Mouse (Mus musculus) brain, embryonic 14.5 days (tissue): ENCODE data around the gene Ccdc158. TPM values are rescaled to one million over a fixed set of nuclear protein-coding genes. Genes with fewer than 3 reads are reported as not detected.
A peak's percentile ranks its signal among the peaks of the same experiment; 100 is the strongest.

Source experiments
- DNase-seq: peaks from one replicate; pipeline ENCODE4 v3.0.0-alpha.2; 2011; ENCODE audit warnings: low read depth
- CTCF ChIP-seq: fragments of 200-500 bp; IDR thresholded peaks from 2 replicates; pipeline ENCODE4 v1.5.1; 2012; ENCODE audit warnings: inconsistent platforms, mild to moderate bottlenecking, moderate library complexity, borderline replicate concordance; ENCODE audit not compliant: insufficient read depth, insufficient read length; ENCODE audit errors: extremely low read depth
- POLR2A ChIP-seq: fragments of 200-500 bp; IDR thresholded peaks from 2 replicates; pipeline ENCODE4 v1.6.1; 2012; ENCODE audit warnings: mild to moderate bottlenecking, inconsistent platforms, borderline replicate concordance; ENCODE audit not compliant: poor library complexity, insufficient read depth, insufficient read length, severe bottlenecking; ENCODE audit errors: extremely low read depth
- polyA plus RNA-seq: library from polyadenylated mRNA; depleted of rRNA; stranded (reverse); fragments of >200 nt; gene quantifications from 2 replicates; pipeline ENCODE4 v1.2.3, GENCODE M21; 2012

Ccdc158 gene
- polyA plus RNA-seq, 1 experiment = 0.83 TPM

- TF ChIP-seq CTCF (no peak), POLR2A (no peak)
- DNase-seq = no peak
Measured at GRCm38 (mm10) chr5:92683871-92684475, 8.9 kb upstream of the Ccdc158 start.

- no peak for TF ChIP-seq POLR2A
- TF ChIP-seq CTCF = no peak
- DNase-seq = peak; percentile 63
Measured at GRCm38 (mm10) chr5:92683351-92683807, 8.3 kb upstream of the Ccdc158 start, which contains the start of gene Shroom3. Shroom3 (plus strand) TSS chr5:92683435.

- no peak for TF ChIP-seq CTCF
- TF ChIP-seq POLR2A = peak; percentile 21; the same call in 1 of the 2 replicates
- peak; percentile 91 for DNase-seq
Measured at GRCm38 (mm10) chr5:92682621-92683348, 7.7 kb upstream of the Ccdc158 start.

- no peak for DNase-seq
- TF ChIP-seq CTCF (no peak), POLR2A (no peak)
Measured at GRCm38 (mm10) chr5:92681861-92682260, 6.8 kb upstream of the Ccdc158 start.

- DNase-seq = peak; percentile 94
- peak; percentile 20; the same call in 1 of the 2 replicates for TF ChIP-seq CTCF
- no peak for TF ChIP-seq POLR2A
Measured at GRCm38 (mm10) chr5:92679441-92679840, 4.4 kb upstream of the Ccdc158 start.

GRCm38 (mm10) chr5:92675574-92675920 is 476 bp upstream of the Ccdc158 start:
- TF ChIP-seq CTCF (no peak), POLR2A (no peak)
- DNase-seq = no peak

GRCm38 (mm10) chr5:92666860-92667259 is 8.2 kb downstream of the Ccdc158 start:
- no peak for DNase-seq
- TF ChIP-seq POLR2A (no peak), CTCF (no peak)

- TF ChIP-seq CTCF (no peak), POLR2A (no peak)
- DNase-seq = no peak
Measured at GRCm38 (mm10) chr5:92664321-92664720, 10.8 kb downstream of the Ccdc158 start.

GRCm38 (mm10) chr5:92656256-92656655 is 18.8 kb downstream of the Ccdc158 start:
- peak; percentile 74 for DNase-seq
- TF ChIP-seq CTCF = peak; percentile 75; the same call in 1 of the 2 replicates
- TF ChIP-seq POLR2A = no peak

- no peak for DNase-seq
- TF ChIP-seq POLR2A (no peak), CTCF (no peak)
Measured at GRCm38 (mm10) chr5:92640861-92641260, 34.2 kb downstream of the Ccdc158 start.

GRCm38 (mm10) chr5:92635891-92636290 is 39.2 kb downstream of the Ccdc158 start:
- no peak for DNase-seq
- TF ChIP-seq CTCF = no peak
- TF ChIP-seq POLR2A = no peak

GRCm38 (mm10) chr5:92634916-92635315 is 40.2 kb downstream of the Ccdc158 start:
- no peak for DNase-seq
- TF ChIP-seq POLR2A = no peak
- TF ChIP-seq CTCF = no peak

- peak; percentile 13 for DNase-seq
- peak; percentile 12; the same call in 1 of the 2 replicates for TF ChIP-seq CTCF
- no peak for TF ChIP-seq POLR2A
Measured at GRCm38 (mm10) chr5:92633526-92633925, 41.5 kb downstream of the Ccdc158 start.
